Mouse (Mus musculus) testis, postnatal 10 days (tissue): ENCODE data around the gene Gfra1.

Experiments
- DNase-seq: peaks from one replicate; pipeline ENCODE4 v3.0.0; 2021; ENCODE audit warnings: low spot score

Gfra1 gene

GRCm38 (mm10) chr19:58316474-58316873 is 139.2 kb downstream of the Gfra1 start:
- DNase-seq: peak; percentile 60

- no peak for DNase-seq
Measured at GRCm38 (mm10) chr19:58315681-58316080, 140.0 kb downstream of the Gfra1 start.

DNA sequence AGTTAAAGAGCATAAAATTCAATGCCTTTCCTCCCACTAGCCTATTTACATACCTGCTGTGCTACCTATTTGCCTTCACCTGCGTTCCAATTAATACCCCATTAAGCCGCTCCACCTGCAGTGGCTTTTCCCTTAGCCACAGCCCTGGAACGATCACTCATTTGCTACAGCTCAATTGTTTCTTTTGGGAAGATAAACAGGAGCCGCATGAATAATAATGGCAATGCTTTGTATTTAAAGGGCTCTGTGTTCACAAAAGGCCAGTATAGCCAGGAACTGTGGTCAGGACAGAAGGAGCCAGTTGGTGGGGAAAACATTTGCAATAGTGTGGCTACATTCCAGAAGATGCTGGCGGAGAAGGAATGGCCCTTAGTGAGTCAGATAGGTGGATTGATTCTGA is 141.1 kb downstream of the Gfra1 start:
- DNase-seq: no peak

DNA sequence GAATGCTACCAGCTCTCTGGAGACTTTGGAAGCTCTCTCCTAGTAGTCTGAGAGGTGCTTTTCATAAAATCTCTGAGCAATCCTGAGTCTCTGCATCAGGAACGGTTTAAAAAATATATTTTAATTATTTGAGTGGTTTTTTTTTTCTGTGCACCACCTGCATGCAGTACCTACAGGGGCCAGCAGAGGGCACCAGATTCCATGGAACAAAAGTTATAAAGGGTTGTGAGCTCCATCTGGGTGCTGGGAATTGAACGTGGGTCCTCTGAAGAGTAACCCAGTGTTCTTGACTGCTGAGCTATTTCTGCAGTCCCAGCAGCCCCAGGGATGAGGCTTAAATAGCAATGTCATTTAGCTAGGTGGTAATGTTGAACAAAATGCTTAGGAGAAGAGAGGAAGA is 141.9 kb downstream of the Gfra1 start:
- DNase-seq: peak; percentile 50

GRCm38 (mm10) chr19:58312492-58312891 is 143.2 kb downstream of the Gfra1 start:
- DNase-seq: no peak

GRCm38 (mm10) chr19:58310334-58311315 is 145.1 kb downstream of the Gfra1 start:
- DNase-seq: no peak

DNA sequence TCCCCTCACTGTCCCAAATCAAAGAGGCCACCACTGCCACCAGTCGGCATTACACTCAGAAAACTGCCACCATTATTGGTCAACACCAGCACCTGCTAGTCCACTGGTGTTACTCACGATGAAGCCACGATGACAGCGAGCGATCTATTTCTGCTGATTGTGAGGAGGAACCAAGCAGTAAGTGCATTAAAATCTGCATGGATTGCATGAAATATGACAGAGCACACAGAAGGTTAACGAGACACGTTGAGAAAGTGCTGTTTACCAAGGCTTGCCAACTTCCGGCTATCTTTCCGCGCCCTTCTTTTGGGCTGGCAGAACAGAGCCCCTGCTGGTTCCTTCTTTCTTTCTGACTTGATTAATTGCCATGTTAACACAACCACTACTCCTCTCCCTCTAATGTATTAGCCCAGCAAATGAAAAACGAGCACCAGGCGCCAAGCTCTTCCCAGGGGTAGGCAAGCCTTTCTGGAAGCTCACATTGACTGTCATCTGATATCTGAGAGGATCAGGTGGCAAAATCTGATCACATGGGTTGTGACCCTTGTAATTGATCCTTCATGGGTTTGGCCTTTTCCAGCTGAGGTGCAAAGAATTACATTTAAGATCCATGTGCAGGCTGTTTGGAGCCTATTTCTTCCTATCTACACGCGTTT is 146.0 kb downstream of the Gfra1 start:
- no peak for DNase-seq

DNA sequence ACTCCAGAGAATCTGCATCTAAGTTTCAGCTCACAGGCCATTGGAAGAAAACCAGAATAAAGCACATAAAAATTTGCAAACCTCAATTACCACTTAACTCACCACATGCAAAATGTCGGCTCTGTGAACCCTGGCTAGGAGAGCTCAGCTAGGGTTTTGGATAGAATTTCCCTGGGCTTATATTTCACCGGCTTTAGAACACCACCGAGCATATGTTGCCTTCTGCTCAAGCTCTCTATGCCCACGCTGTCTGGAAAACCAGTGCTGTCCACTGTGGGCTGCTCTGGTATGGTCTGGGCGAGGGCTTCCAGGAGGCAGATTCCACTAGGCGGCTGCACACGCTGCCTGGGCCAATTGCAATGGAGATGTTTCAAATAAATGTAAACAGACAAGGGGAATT is 154.6 kb downstream of the Gfra1 start:
- DNase-seq: no peak

DNA sequence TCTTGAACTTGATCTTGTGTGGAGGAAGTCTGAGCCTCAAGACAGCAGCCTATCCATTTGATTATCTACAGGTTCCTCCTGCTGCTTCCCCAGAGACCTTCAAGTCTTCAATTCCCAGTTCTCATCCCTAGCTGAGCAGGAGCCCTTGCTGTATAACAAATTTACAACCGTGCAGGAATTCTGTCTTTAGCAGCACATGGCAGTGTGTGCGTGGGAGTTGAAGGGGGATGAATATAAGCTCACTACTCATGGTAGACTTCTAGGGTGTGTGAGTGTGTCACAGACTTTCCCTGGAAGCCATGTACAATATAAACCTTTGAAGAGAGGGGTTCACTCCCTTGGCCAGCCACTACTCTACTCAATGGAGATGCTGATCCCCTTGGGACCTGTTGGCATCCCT is 157.8 kb downstream of the Gfra1 start:
- DNase-seq: no peak

GRCm38 (mm10) chr19:58296842-58297190 is 158.9 kb downstream of the Gfra1 start:
- DNase-seq: no peak

GRCm38 (mm10) chr19:58295986-58296841 is 159.5 kb downstream of the Gfra1 start:
- DNase-seq: peak; percentile 46

DNA sequence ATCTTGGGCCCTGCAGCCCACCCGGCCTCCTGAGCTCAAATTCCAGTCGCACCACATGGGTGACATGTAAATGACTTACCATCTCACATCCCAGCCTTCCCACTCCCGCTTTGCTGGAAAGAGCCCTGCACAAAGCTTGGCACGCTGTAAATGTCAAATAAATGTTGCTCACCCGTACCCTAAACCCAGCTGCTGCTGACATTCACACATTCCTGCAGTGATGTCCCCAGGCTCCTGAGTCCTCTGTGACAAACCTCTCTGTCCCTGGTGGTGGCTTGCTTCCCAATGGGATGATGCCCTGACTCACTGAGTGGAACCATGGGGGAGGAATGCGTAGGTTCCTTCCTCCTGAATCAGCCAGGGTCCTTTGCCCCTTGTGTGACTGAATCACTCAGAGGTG is 167.6 kb downstream of the Gfra1 start:
- no peak for DNase-seq

DNA sequence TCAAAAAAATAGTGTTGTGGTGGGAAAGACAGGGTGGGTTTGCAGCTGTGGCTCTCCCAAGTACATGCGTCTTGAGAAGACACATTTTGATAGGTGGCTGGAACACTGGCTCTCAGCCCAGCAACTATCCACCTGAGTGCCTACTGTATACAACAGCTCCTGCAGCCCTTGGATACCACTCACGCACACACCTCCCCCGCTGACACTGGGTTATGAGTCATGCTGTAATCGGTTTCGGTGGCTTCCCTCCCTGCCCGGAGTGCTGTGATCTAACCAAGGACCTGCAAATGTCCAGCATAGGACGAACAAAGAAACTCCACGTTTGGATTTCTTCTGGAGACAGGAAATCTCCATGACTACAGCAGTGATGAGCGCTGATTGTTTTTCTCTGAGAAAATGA is 180.4 kb downstream of the Gfra1 start:
- no peak for DNase-seq

DNA sequence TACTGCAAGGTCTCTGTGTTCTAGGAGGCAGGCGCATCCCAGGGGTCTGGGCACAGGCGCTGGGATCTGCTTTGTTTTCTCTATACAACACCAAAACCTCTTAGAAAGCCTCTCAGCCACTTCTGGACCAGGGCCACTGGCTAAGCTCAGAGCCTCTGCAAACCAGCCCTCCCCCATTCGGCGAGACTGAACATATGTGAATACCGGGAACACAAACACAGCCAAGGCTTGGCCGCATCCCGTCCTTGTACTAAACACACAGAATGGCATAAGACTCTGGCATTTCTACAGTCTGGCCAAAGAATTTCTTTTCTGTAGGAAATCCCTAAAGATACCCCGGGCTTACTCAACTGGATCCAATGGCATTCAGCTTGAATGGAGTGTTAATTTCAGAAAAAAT is 183.9 kb downstream of the Gfra1 start:
- DNase-seq: no peak

GRCm38 (mm10) chr19:58270778-58271177 is 184.9 kb downstream of the Gfra1 start:
- no peak for DNase-seq

DNA sequence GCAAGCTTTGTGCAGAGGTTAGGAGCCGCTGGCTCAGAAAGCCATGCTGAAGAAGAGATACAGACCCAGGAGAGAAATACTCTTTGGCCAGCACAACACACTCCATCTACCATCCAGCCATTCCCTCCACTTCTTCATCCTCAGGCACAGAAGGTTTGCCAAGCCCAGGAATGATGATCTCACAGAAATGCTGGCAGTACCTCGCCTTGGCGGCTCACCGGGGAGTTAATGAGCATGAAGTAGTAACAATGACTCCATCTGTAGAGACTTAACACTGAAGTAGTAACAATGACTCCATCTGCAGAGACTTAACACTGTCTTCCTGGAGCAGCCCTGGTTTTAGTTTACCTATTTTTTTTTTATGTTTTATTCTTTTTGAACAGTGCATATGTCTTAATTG is 187.2 kb downstream of the Gfra1 start:
- DNase-seq: no peak

DNA sequence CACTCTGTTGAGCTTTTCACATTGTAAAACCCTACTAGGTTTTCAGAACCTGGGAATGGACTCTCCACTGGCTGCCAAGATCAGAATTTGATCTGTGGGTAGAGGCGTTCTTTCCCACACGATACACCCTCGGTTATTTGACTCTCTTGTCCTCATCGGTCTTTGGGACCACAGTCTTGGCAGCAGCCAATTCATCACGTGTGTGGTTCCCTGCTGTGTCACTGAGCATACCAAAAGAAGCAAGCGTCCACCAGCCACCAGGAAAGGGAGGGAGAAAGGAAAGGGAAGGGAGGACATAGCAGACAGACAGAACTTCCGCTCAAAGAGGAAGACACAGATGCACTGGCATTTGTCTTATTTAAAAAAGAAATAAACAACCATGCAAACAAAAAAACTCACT is 189.1 kb downstream of the Gfra1 start:
- no peak for DNase-seq

DNA sequence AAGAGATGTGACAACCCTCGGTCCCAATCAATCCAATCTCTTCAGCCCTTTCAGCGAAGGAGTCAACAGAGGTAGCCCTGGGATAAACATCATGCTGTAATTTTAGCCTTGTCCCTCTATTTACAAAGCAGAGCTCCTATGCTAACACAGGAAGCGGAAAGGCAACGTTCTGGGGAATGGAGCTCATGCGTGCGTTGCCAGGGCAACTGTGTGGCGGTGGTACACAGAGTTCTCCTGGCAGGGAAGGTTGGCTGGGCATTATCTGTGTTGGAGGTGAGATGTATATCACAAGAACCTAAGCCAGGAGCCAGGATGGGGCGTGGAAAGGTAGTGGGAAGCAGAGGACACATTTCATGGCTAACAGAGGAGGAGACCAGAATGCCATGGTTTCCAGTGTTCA is 194.8 kb downstream of the Gfra1 start:
- no peak for DNase-seq

- no peak for DNase-seq
Measured at GRCm38 (mm10) chr19:58259250-58259649, 196.5 kb downstream of the Gfra1 start.

DNA sequence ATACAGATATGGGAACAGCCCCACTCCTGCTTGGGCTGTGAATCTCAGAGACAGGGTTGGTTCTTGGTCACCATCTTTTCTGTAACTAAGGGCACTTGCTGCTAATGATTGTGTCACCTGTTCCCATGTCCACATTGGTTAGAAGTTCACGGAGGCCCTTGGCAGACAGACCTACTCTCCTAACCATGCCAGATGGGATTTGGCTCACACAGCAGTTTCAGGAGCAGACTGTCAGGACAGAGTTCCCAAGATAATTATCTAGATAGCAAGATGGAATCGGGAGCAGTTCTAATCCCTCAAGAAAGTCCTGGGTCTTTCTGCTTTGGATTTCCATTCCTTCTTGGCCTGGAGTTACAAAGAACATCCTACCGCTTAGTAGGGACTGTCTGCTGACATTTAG is 199.2 kb downstream of the Gfra1 start:
- DNase-seq: no peak

DNA sequence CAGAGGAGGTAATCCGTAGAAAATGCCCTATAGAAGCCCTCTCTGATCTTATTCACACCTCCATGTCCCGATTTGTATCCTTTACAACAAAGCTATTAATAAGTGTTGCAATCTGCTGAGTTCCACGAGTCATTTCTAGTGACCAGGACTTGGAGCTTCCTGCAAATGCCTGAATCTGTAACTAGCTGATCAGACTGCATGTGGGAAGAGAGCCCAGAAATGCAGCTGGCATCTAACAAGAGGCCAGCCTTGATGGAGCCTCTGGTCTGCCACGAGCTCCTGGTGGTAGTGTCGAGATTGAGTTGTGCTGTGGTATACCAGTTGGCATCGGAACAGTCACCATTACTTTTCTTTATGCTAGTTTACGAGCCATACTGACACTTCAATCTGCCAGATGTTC is 200.3 kb downstream of the Gfra1 start:
- DNase-seq: no peak

DNA sequence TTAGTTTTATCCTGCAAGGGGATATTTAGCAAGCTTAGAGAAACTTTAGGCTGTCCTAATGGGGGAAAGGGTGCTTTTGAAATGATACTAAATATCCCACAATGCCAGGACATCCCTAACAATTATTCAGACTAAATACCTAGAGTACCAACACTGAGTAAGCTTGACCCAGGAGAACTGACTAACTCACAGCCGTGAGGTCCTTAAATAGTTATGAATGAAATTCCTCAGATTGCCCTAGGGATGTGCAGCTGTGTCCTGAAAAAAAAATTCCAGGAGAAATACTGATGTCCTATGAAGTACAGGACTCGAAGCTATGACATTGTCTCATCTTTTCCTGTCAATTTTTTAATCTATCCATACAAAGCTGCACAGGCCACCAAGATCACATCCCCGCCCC is 201.5 kb downstream of the Gfra1 start:
- DNase-seq: no peak

DNA sequence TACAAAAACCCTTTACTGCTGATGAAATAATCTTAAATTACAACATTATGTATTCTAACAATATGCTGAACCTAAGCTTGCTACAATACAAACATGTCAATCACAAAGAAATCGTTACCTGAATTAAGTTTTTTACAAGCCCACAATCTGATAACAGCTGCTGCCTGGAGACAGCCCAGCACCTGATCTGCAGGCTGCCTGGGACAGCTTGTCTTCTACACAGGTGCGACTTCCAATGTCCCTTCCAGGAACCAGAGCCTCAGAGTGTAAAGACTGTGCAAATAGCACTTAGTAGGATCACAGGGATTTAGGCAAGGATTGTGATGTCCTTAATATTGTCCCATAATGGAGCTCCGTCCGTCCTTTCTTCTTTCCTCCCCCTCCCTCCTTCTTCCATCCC is 204.0 kb downstream of the Gfra1 start:
- DNase-seq: no peak
